8 mouse cellular contexts compared by ENCODE assay signal in genomic region chr3:83765871-83766725, GRCm38 (mm10). TPM values are rescaled to one million over a fixed set of nuclear protein-coding genes. Genes with fewer than 3 reads are reported as not detected.
DNase-seq lines count a peak whose midpoint lies in the region; ATAC-seq lines count a peak whose summit lies in the region.

Gene Sfrp2 (plus strand): TSS chr3:83766321.

- ATAC-seq in heart, embryonic 14.5 days (ENCODE audit: insufficient number of reproducible peaks, insufficient read depth, low FRiP score, low read depth): peak; percentile 57
- peak; percentile 67 for ATAC-seq in midbrain, embryonic 15.5 days (replicated peaks)

- DNase-seq in urinary bladder, adult 2 months (ENCODE audit: low spot score): no peak
- no peak for DNase-seq in urinary bladder, postnatal 10 days (ENCODE audit: low spot score)
- peak; percentile 77 for DNase-seq in embryo, embryonic 11.5 days (ENCODE audit: low read depth, low spot score)
- DNase-seq in left cerebral cortex, postnatal 14 days (ENCODE audit: low spot score in 2 of 2): peak; percentile 18 to 27
- DNase-seq in thymus, postnatal 0 days (ENCODE audit: low spot score): peak; percentile 23
- no peak for DNase-seq in cerebellum, adult 9-11 months

- H3K4me3 ChIP-seq in heart, embryonic 14.5 days (ENCODE audit: control insufficient read depth in 1 of 2, insufficient read depth in 1 of 2, low read depth in 1 of 2, low read length in 2 of 2): peak within 1 kb of the TSS; percentile 52 to 68
- H3K4me3 ChIP-seq in midbrain, embryonic 15.5 days: peak within 1 kb of the TSS; percentile 62

- intact Hi-C loops in left cerebral cortex, postnatal 14 days (cut with DNase I): no loop called here

- peak within 1 kb of the TSS in 1 of 2 experiments; percentile 5; a peak in 2 of 4 replicates for H3K27ac ChIP-seq in heart, embryonic 14.5 days (replicated peaks in 1 of 2; ENCODE audit: control insufficient read depth in 1 of 2, insufficient read depth in 1 of 2, low read depth in 2 of 2, low read length in 2 of 2)
- 0 out of 2 replicates have a peak within 1 kb of the TSS, but pooled peaks have one; percentile 26 for H3K27ac ChIP-seq in midbrain, embryonic 15.5 days

- no peaks in the 10 kb centered on the region for H3K9me3 ChIP-seq in heart, embryonic 14.5 days (ENCODE audit: control insufficient read depth, low read length)
- no peaks in the 10 kb centered on the region for H3K9me3 ChIP-seq in midbrain, embryonic 15.5 days

- peak within 1 kb of the TSS; percentile 72 for H3K9ac ChIP-seq in heart, embryonic 14.5 days (ENCODE audit: low read length)
- H3K9ac ChIP-seq in midbrain, embryonic 15.5 days: peak within 1 kb of the TSS; percentile 62

- H3K27me3 ChIP-seq in heart, embryonic 14.5 days (ENCODE audit: control insufficient read depth, insufficient read depth, low read length): peaks cover 74% of the 10 kb centered on the region
- H3K27me3 ChIP-seq in midbrain, embryonic 15.5 days (replicated peaks): no peaks in the 10 kb centered on the region

- no peaks in the 10 kb centered on the region for H3K36me3 ChIP-seq in heart, embryonic 14.5 days (ENCODE audit: control insufficient read depth, insufficient read depth, low read length)
- H3K36me3 ChIP-seq in midbrain, embryonic 15.5 days (replicated peaks): 0 out of 2 replicates have a peak, but pooled peaks cover 3% of the 10 kb centered on the region

- H3K4me2 ChIP-seq in heart, embryonic 14.5 days (ENCODE audit: low read length): peak within 1 kb of the TSS; percentile 97
- peak within 1 kb of the TSS; percentile 99 for H3K4me2 ChIP-seq in midbrain, embryonic 15.5 days

- peaks cover 7 to 13% of the 10 kb centered on the region in 2 experiments; a peak in 3 of 4 replicates for H3K4me1 ChIP-seq in heart, embryonic 14.5 days (ENCODE audit: control insufficient read depth in 2 of 2, insufficient read depth in 2 of 2, low read length in 2 of 2)
- H3K4me1 ChIP-seq in midbrain, embryonic 15.5 days: peaks cover 44% of the 10 kb centered on the region

- WGBS in heart, embryonic 14.5 days: under 1% methylated on average over 63 of the region's 82 CpGs
- WGBS in midbrain, embryonic 15.5 days: under 1% methylated on average over 81 of the region's 82 CpGs

RNA-seq across cellular contexts. Expression of gene Sfrp2, which starts in this region (rescaled TPM):
- 29.8 and 42.4 TPM in 2 replicates for polyA plus RNA-seq in urinary bladder, adult 2 months (2012; rRNA removed)
- polyA plus RNA-seq in heart, embryonic 14.5 days (2014; fragmentation: Nextera tagmentation; extraction: Ambion mirVana): 132 and 181 TPM in 2 replicates
- 1 to 10 TPM; 4.2 to 5.7 TPM for total RNA-seq in left cerebral cortex, postnatal 14 days (2021)
- polyA plus RNA-seq in midbrain, embryonic 15.5 days (2015; fragmentation: Nextera tagmentation; extraction: Ambion mirVana): 32.0 and 46.6 TPM in 2 replicates
- polyA plus RNA-seq in thymus, postnatal 0 days (2015; fragmentation: Nextera tagmentation; extraction: Ambion mirVana): 3.6 and 6.8 TPM in 2 replicates

Comparison
In these comparisons a context has a peak if more than half of its experiments do, and no peak if none do; other contexts are left out.
1. DNase-seq: peak in embryo, embryonic 11.5 days (single experiment), left cerebral cortex, postnatal 14 days (2 of 2) and thymus, postnatal 0 days (single experiment); none in urinary bladder, adult 2 months (single experiment), urinary bladder, postnatal 10 days (single experiment) and cerebellum, adult 9-11 months (single experiment).